Mouse (Mus musculus) cerebellum, postnatal 4 days (tissue): ENCODE results near the gene Wfikkn2.

Experiments
- DNase-seq, 2 experiments: peaks; one replicate each; pipeline ENCODE4 v3.0.0; 2022; ENCODE audit warnings: low spot score in 2 of 2, mixed read lengths in 1 of 2

Gene Wfikkn2

DNA sequence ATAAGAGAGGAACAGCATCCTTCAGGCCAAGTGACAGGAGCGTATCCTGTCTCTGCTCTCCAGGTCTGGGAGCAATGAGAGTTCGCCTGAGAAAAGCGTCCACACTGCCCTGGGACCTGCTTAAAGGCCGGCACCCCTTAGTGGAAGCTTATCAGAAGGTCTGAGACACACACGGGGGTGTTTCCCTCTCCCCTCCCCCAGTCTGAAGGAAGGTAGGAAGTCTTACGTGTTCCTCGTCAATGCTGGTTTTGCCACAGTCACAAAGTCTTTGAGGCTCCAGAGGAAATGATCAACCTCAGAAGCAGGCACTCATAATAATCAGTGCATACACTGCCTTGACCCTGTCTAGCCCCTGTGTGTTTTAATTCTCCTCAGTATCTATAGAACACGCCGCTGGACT lies 22.3 kb downstream of the Wfikkn2 start:
- no peak for DNase-seq

DNA sequence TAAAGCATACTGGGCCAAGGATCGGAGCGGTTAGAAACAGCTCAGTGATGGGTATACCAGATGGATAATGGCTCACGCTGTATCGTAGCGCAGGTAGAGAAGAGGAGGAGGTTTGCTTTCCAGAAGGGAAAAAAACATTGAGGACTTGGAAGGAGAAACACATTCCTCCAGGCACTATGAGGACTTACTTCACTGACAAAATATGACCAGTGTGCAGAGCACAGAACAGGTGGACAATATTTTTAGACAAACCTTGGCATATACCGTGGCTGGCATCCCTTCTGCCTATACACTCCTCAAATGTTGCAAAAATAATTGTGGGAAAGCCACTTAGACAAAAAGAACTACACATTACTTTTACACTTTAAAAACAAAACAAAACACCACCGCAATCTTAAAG lies 24.5 kb downstream of the Wfikkn2 start:
- no peak for DNase-seq

DNA sequence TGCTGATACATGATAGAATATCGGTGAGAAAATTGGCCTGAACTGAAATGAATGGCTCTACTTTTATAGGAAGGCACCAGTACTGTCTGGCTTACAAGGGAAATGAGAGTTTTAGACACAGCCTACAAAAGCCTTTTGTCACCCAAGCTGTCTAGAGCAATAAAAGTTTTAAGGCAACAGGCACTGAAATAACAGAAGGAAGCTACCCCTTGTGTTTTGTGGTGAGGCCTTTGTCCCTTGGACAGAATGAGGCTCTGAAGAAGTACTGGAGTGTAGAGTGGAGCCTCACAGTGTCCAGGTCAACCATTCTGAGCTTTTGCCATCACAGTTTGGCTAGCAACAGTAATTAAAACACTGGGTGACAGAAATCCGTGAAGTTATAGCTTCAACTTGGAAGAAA lies 29.6 kb downstream of the Wfikkn2 start:
- no peak for DNase-seq

DNA sequence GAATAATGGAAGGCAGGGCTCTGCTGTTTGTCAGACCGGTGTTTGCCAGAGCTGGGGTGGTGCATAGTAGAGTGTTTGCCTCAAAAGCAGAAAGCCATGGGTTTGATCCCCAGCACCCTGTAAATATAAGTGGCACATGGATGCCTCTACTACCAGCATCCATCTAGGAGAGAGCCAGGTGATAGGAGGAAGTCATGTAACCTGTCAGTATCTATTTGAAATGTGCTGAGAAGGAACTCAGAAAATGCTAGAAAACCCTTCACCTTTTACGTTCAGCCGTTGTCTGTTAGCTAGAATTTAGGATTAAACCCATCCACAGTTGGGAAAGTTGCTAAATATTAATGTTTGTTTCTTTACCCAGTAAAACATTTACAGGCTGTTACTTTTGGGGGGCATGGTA lies 30.2 kb downstream of the Wfikkn2 start:
- no peak for DNase-seq

DNA sequence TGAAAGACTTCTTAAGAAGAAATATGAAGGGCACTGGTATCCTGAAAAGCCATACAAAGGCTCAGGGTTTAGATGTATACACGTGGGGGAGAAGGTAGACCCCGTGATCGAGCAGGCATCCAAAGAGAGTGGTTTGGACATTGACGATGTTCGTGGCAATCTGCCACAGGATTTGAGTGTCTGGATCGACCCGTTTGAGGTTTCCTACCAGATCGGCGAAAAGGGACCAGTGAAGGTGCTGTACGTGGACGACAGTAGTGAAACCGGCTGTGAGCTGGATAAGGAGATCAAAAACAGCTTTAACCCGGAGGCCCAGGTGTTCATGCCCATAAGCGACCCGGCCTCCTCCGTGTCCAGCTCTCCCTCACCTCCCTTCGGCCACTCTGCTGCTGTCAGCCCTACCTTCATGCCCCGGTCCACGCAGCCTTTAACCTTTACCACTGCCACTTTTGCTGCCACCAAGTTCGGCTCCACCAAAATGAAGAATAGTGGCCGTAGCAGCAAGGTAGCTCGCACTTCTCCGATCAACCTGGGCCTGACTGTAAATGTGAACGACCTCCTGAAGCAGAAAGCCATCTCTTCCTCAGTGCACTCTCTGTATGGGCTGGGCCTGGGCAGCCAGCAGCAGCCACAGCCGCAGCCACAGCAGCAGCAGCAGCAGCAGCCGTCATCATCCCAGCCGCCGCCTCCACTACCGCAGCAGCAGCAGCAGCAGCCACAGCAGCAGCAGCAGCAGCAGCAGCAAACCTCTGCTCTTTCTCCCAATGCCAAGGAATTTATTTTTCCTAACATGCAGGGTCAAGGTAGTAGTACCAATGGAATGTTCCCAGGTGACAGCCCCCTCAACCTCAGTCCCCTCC lies 31.8 kb downstream of the Wfikkn2 start:
- no peak for DNase-seq

DNA sequence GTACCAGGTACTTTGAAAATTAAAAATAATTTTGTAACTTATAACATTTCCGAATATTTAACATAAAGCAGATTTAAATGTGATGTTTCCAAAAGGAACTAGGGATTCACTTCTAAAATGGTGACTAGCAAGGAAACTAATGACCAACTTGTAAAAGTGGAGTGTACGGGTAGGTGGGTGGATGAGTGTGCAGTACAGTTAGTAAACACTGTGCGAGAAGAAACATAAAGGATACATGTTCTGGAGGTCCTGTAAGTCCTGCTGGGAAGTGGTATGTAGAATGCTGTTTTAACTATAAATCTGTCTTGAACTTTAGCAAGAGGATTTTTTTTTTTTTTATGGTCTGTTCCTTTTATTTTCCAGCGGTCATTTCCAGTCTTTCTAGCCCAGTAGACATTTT lies 32.8 kb downstream of the Wfikkn2 start:
- no peak for DNase-seq

DNA sequence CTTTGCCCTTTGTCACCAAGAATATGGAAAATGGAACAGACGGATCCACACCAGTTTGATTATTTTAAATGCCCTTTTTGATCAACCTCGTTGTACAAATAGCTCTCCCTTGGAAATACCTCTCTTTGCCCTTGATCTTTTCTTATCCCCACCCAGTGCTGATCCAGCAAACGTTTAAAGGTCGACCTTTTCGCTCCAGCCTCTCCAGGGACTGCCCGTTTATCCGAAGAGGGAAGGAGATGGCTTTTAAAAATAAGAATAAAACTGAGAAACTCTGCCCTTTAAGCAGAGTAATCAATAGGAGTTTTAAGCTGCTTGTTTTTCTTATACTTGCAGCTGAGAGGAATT lies 33.3 kb downstream of the Wfikkn2 start:
- DNase-seq, result no peak

DNA sequence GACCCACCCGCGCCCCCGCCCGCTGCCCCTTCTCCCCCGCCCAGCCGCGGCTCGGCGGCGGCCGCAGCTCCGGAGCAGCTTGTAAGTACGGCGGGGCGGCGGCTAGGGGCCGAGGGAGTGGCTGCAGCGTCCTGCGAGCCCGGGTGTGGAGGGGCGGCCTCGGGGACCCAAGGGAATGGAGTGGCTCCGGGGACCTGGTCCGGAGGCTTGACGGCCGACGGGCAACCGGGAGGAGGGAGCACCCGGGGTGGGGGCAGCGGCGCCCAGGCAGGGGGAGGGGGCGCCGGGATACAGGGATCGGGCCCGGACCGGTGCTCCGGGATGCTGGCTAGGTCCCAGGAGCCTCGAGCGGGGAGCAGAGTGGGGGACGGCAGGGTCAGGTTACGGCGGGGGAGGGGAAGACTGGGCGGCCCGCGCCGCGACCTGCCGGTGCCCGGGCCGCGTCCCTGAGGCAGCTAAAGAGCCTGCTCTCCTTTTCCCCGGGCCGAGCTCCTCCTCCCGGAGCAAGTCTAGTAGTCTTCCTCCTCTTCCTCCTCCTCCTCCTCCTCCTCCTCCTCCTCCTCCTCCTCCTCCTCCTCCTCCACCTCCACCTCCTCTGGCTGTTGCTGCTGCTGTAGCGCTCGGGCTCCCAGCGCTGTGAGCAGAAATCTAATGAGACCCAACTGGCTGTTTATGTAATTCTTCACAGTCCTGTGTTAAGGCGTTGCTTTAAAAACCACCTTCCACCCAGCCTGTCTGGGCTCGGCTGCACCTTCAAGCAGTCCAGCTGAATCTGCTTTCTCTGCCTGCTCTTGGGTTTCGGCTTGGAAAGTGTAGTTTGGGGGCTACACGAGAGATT lies 33.9 kb downstream of the Wfikkn2 start:
- peak; percentile 37 to 60 for DNase-seq

DNA sequence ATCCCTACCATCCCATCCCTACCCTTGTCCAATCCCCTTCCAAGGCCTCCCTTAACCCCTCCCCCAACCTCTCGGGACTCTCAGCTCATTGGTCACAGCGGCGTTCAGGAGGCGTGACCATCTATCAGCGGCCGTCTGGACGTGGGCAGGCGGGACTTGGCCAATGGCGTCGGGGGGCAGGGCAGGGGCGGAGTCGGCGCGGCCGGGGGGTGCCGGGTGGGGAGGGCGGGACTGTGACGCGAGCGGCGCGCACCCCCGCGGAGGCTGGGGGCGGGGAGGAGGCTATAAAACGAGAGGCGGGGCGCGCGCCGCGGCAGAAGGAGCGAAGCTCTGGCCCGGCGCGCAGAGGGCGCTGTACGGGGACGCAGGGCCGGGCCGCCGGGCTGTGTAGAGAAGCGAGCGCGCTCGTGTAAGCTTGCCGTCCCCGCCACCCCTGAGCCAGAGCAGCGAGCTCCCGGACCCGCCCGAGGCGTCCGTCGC lies 34.6 kb downstream of the Wfikkn2 start, which contains the start of gene Tob1:
Tob1 (plus strand) TSS at position 331 of the 480 bp plus-strand sequence.
- DNase-seq, result peak; percentile 93 to 98

DNA sequence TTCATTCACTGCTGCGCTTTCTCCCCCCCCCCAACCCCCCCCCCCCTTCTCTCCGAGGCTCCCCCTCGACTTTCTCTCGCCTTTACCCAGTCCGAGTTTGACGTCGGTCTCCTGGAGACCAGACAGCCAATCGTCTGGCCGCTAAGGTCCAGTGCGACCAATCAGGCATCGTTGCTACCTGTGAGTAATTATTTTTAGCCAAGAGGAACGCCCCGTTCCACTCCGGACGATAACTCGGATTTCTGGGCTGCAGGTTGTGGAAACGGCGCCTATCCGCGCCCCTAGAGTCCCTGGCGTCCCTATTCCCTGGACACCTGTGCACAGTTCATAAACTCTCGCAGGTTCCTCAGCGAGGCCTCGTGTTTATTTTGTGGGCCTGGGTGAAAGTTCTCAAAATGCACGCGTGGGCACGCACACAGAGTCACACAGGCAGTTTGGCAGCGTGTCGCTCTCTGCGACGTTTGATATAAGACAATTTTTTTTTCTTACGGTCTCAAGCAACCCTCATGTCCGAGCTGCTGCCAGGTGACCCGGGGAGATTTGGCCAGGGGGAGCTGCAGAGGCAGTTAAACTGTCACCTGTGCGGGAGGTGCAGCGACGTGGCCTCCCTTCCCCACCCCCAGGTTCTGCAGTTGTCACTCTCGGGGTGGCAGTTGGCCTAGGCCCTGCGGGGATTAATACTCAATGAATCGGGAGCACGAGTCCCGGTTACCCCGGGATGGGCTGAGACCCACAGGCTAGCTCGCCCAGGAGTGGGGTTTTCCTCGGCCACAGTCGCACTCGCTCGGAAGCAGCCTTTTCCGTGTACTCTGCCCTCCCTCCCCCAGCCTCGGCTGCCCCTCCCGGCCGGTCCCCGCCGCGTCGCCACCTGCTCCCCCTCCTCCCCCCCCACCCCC lies 35.4 kb downstream of the Wfikkn2 start:
- DNase-seq, result peak; percentile 56 to 82

DNA sequence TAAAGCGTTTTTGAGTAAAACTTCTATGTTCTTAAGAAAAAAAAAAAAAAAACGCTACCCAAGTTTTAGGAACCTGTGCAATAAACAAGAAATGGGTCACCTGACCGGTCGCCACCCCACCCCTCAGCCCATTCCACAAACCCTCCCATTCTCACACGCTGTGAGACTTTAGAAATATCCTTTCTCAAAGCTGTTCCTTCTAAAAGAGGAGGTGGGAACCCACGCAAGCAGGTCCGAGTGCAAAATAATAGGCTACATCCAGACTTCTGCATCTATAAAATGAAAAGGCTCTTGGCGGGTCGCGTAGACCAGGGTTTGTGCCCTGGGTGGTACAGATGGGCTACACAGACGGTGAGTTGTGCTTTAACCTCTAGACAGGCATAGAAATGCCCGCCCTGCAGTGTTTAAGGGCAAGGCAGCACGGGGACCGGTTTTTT lies 36.1 kb downstream of the Wfikkn2 start:
- no peak for DNase-seq

DNA sequence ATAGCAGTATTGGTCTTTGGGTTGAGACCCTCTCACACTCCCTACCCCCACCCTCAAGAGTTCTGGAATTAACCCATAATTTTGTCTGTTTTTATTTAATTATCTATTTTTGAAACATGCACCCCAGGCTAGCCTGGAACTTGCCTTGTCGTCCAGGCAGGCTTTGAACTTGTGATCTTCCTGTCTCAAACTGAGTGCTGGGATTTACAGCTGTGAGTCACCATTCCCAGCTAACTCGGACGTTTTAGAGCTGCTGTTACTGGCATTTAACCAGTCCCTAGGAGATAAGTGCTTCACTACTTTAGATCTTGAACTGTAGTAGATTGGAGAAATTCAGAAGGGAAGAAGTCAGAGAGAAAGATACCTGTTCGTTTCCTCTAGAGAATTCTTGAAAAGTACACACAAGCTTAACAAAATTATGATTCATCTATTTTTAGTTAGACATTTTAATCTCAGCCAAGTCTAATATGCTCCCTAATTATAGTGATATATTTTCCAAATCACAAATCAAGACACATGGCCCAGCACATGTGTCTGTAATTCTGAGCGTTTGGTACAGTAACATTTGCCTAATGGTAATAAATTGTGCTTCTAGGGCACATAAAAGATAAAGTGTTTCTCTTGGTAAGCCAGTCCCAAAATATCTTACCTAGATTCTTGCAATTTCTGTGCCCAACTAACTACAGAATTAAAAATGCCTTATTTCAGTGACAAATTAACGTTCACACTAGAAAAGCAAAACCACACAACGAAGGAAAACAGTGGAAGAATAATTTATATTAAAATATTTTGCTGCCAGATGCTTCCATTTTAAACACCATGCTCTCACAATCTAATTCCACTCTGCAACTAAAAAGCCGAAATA lies 36.8 kb downstream of the Wfikkn2 start:
- DNase-seq, result no peak

DNA sequence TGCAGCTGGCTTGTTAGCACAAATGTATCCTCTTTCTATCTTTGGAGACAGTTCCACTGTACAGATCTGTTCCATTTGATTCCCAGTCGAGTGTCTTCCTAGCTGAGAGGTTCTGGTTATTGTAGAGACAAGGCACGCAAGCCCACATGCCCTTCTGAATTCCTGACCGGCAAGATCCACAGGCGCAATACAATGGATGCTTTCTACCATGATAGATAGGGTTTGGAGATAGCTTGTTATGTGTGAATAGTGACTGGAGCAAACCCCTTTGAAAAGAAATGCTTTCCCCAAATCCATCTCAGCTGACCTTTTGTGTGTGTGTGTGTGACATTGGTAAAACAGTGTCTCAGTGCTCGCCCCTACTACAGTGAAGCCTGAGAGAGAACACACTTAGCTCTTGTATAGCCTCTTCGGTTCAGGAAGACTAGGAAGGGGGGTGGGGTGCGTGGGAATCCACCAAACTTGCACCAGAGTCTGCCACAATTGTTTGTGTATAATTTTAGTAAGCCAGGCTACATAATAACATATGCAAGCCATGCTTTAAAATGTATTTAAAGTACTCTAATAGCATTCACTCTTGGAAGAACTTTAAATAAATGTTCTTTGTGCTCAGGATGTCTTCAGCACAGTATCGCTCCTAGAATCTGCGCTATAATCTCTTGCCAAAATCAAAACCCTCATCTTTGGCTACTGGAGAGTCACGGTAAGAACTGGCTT lies 39.2 kb downstream of the Wfikkn2 start:
- no peak for DNase-seq

DNA sequence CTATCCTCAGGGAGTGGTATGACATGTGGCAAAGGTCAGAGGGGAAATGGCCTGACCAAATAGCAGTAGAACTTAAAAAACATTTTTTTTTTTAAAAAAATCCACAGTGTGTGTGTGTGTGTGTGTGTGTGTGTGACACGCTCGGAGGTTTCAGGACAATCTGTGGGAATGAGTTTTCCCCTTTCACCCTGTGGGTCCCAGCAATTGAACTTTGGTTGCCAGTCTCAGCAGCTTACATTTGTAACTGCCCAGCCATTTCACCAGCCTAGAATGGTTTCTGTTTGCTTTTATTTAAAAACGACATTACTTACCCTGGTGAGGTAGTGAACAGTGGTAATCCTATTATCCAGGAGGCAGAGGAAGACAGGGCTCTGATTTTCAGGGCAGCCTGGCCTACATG lies 42.7 kb downstream of the Wfikkn2 start:
- DNase-seq, result no peak

DNA sequence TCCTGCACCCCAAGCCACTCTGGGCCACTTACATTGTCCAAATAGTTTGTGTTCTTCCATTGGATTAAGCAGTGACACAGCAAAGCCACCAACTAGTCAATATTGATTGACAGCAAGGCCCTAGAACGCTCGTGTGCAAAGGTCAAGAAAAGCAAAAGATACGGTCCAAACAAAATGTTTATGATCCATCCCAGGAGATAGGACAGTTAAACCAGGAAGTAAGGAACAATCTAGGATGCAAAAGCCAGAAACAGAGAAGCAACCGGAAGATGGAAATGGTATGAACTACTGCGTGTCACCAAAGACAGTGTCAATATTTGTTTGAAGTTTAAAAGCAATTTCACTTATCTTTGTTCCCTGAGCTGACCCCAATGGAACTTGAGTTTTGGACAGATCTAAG lies 43.7 kb downstream of the Wfikkn2 start:
- DNase-seq, result no peak

DNA sequence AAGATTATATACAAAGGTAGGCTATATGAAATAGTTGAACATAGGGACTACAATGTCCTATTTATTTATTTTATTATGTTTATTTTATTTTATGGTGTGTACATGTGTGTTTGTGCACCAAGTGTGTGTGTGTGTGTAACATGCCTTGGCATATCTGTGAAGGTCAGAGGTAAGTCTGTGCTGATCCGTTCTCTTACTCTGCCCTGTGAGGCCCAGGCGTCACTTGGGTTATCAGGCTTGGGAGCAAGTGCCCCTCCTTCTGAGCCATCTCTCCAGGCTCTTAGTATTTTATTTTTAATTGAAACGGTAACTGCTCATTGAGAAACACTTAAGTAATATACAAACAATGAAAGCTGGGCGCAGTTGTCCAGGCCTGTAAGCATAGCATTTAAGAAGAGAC lies 45.4 kb downstream of the Wfikkn2 start:
- DNase-seq, result no peak

DNA sequence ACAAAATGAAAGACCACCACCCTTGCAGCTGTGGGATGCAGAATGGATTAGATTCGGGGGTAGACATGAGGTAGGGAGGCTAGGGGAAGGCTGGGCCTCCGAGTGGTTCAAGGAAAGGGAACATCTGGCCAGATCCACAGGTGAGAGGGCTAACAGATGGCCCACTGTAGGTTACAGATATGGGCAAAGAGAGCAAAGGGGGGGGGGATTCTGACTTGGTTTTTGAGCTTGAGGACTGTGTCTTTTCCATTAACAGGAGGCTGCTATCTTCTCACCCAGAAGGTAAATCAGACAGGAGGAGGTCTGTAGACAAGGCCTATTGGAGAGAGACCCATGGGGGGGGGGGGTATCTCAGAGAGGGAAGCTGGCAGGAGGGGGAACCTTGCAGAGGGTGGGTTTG lies 46.0 kb downstream of the Wfikkn2 start:
- DNase-seq, result no peak

DNA sequence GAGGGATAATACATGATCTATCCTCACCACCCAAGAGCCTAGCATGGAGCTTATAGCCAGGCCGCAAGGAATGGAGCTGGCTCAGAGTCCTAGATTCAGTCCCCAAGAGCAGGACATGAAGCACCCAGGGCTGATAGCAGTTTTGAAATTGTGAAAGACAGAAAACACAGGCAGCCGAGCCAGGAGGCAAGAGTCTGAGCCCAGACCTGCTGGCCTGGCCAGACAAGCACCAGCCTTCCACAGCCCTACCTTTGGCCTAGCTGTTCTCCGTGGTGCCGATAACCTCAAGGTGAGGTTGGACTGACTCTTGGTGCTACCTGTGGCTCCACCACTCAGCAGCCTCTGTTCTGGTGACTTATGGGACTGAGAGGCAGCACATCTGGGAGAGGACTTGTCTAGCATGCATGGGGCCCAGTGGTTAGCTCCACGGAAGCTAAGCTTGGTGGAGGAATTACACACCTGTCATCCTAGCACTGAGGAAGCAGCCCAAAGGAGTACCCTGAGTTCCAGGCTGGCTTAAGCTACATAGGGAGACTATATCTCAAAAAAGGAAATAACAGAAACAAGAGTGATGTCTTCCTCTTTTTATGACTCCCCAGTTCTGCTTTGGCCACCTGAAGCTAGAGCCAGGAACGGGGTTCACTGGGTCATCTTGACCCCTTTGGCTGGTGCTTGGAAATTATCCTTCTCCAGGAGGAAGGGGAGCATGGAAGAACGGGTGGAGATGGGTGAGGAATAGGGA lies 47.2 kb downstream of the Wfikkn2 start:
- DNase-seq, result no peak

DNA sequence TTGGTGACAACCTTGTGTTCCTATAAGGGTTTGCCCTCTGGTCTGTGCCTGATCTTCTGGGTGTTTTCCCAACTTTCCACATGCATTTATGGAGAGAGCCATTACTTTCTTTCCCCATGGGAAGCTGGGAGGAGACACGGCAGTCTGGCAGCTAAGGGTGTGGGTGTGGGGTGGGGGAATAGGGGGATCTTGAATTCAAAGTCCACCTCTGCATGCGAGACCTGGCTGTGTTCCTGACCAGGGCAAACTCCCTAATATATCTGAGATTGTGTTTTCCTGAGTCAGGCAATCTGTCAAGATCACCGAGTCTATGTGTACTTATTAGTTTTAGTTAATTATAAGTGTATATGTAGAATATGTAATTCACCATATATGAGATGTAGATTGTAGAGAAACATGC lies 49.5 kb downstream of the Wfikkn2 start:
- no peak for DNase-seq
